Mouse (Mus musculus) MEL (cell line): ENCODE data around the gene Dcbld2.

Experiments
- CTCF ChIP-seq, 3 experiments: IDR thresholded peaks in 2 of 3; conservative IDR thresholded peaks in 1 of 3; 2 replicates each; pipeline ENCODE4 v1.5.1; 2011 to 2012; ENCODE audit warnings: low read length in 3 of 3, low read depth in 2 of 3, mild to moderate bottlenecking in 2 of 3, improper control_type of control experiment in 1 of 3, inconsistent platforms in 1 of 3, mixed read lengths in 1 of 3, moderate library complexity in 1 of 3; ENCODE audit not compliant: control insufficient read depth in 1 of 3, insufficient read depth in 1 of 3, poor library complexity in 1 of 3, severe bottlenecking in 1 of 3
- E2F4 ChIP-seq: IDR thresholded peaks from 2 replicates; pipeline ENCODE4 v1.6.1; 2011; ENCODE audit warnings: low read depth, low read length, improper control_type of control experiment, borderline replicate concordance
- EP300 ChIP-seq, 2 experiments: IDR thresholded peaks; 2 replicates each; pipeline ENCODE4 v1.6.1; 2011; ENCODE audit warnings: improper control_type of control experiment in 2 of 2, low read length in 2 of 2, low read depth in 1 of 2, mild to moderate bottlenecking in 1 of 2
- GATA1 ChIP-seq: IDR thresholded peaks from 2 replicates; pipeline ENCODE4 v1.6.1; 2011; ENCODE audit warnings: low read depth, low read length, improper control_type of control experiment
- POLR2A ChIP-seq, 2 experiments: IDR thresholded peaks; 2 replicates each; pipeline ENCODE4 v1.6.1; 2011 to 2012; ENCODE audit warnings: low read length in 2 of 2, mild to moderate bottlenecking in 2 of 2, control low read depth in 1 of 2, improper control_type of control experiment in 1 of 2, low read depth in 1 of 2, moderate library complexity in 1 of 2; ENCODE audit not compliant: control insufficient read depth in 1 of 2, insufficient read depth in 1 of 2, poor library complexity in 1 of 2
- RCOR1 ChIP-seq: IDR thresholded peaks from 2 replicates; pipeline ENCODE4 v1.6.1; 2012; ENCODE audit warnings: low read depth, mild to moderate bottlenecking, inconsistent platforms, low read length, improper control_type of control experiment

DNA sequence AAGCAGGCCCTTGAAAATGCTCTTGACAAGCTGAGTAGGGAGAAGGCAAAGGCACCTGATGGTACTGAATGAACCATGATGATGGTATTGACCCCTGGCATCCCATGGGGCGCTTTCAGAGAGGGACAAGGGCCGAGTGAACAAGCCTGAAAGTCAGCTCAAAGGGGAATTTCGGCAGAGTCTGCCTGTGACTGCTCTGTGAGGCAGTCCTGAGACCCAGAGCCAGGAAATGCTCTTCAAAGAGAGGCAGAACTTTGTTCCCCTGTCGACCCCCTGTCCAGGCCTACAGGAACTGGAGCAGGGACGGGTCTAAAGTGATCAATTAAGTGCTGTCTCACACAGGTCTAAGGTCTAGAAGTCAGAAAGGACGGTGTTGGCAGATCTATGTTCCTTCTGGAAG, 105.5 kb downstream of the Dcbld2 start:
- TF ChIP-seq CTCF (IDR thresholded peaks at IDR 0.05 in 2 of 3, conservative IDR thresholded peaks at IDR 0.05 in 1 of 3; ENCODE audit: control insufficient read depth in 1 of 3, insufficient read depth in 1 of 3, low read depth in 2 of 3, low read length in 3 of 3, poor library complexity in 1 of 3, severe bottlenecking in 1 of 3) (no peak), POLR2A (IDR thresholded peaks at IDR 0.05; ENCODE audit: control insufficient read depth in 1 of 2, insufficient read depth in 1 of 2, low read depth in 1 of 2, low read length in 2 of 2, poor library complexity in 1 of 2) (no peak), EP300 (IDR thresholded peaks at IDR 0.05; ENCODE audit: low read depth in 1 of 2, low read length in 2 of 2) (no peak), E2F4 (no peak), GATA1 (no peak), RCOR1 (no peak)
